Mouse (Mus musculus): Measurements from ENCODE around the gene Cd40lg.

DNA sequence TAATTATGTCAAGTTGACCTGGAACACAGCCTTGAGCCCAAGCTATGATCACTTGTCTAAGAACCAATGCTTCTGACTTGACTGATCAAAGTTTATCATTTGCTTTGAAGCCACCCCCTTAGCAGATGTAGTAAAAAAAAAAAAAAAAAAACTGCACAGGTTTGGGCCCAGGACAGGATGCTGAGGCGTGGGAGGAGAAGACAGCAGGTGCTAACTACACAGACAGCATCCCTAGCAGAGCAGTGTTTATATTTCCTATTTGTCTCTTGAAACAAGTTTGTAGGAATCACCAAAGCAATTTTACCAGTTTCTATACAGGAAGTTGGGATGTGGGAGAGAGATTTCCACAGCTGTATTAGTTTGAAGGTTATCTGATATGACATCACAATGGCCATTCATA is 1.4 kb upstream of the Cd40lg start:
- TF ChIP-seq CTCF (IDR thresholded peaks at IDR 0.05; ENCODE audit: control insufficient read depth, insufficient read depth, insufficient read length) (no peak), MAX (IDR thresholded peaks at IDR 0.05) (no peak), FOSL1 (IDR thresholded peaks at IDR 0.05; ENCODE audit: insufficient read depth, low read length, poor library complexity, severe bottlenecking) (no peak), USF1 (IDR thresholded peaks at IDR 0.05; ENCODE audit: low read depth) (no peak), CEBPB (IDR thresholded peaks at IDR 0.05; ENCODE audit: low read depth) (no peak), MYOG (IDR thresholded peaks at IDR 0.05; ENCODE audit: control insufficient read depth, extremely low read depth, insufficient read length) (no peak), MYOD1 (IDR thresholded peaks at IDR 0.05; ENCODE audit: control insufficient read depth, insufficient read length, low read depth) (no peak)
